Mouse (Mus musculus) hindbrain, embryonic 14.5 days (tissue): ENCODE results near the gene B9d2. TPM values are rescaled to one million over a fixed set of nuclear protein-coding genes. Genes with fewer than 3 reads are reported as not detected.

ENCODE experiments used
- ATAC-seq: fragments of 200-750 bp; cut with Nextera tagmentation; 2 replicates; pipeline ENCODE4 v1.8.0; 2017; ENCODE audit warnings: moderate number of reproducible peaks, mild to moderate bottlenecking, moderate TSS enrichment, moderate library complexity; ENCODE audit not compliant: low FRiP score
- DNase-seq: peaks from one replicate; pipeline ENCODE4 v3.0.0-alpha.2; 2015; ENCODE audit warnings: low spot score
- H3K27ac ChIP-seq: fragments of 300-500 bp; sonication (generic); 2 replicates; pipeline ENCODE4 v1.5.1; 2014; ENCODE audit warnings: mild to moderate bottlenecking, moderate library complexity
- H3K27me3 ChIP-seq: fragments of 300-500 bp; sonication (generic); 2 replicates; pipeline ENCODE4 v1.6.1; 2014; ENCODE audit warnings: mild to moderate bottlenecking, low read length, mixed read lengths; ENCODE audit not compliant: control insufficient read depth, insufficient read depth
- H3K36me3 ChIP-seq: fragments of 300-500 bp; sonication (generic); replicated peaks from 2 replicates; pipeline ENCODE4 v1.6.1; 2014; ENCODE audit not compliant: control insufficient read depth, insufficient read depth
- H3K4me1 ChIP-seq: fragments of 300-500 bp; sonication (generic); replicated peaks from 2 replicates; pipeline ENCODE4 v1.6.1; 2014; ENCODE audit warnings: antibody characterized with exemption, low read length, mixed read lengths; ENCODE audit not compliant: control insufficient read depth, insufficient read depth
- H3K4me2 ChIP-seq: fragments of 300-500 bp; sonication (generic); replicated peaks from 2 replicates; pipeline ENCODE4 v1.6.1; 2014; ENCODE audit warnings: mild to moderate bottlenecking, moderate library complexity
- H3K4me3 ChIP-seq: fragments of 300-500 bp; sonication (generic); replicated peaks from 2 replicates; pipeline ENCODE4 v1.5.1; 2014; ENCODE audit warnings: mild to moderate bottlenecking, low read length
- H3K9ac ChIP-seq: fragments of 300-500 bp; sonication (generic); 2 replicates; pipeline ENCODE4 v1.6.1; 2014
- H3K9me3 ChIP-seq: fragments of 300-500 bp; sonication (generic); 2 replicates; pipeline ENCODE4 v1.6.1; 2016; ENCODE audit warnings: low read length; ENCODE audit not compliant: control insufficient read depth
- WGBS: fragments of 180-500 bp; shearing (Covaris S2); extraction: QIAGEN DNeasy Blood & Tissue Kit; methylation state at CpG from one replicate; pipeline ENCODE4 v1.1.7; 2014; 5-methylcytosine and 5-hydroxymethylcytosine counted together
- polyA plus RNA-seq: library from polyadenylated mRNA; unstranded; fragments of >200 nt; fragmentation: Nextera tagmentation; extraction: Ambion mirVana; gene quantifications from 2 replicates; pipeline ENCODE4 v1.2.1, GENCODE M21; 2014

Gene B9d2
- polyA plus RNA-seq, 1 experiment from 2014 or later, result 42.7 TPM

DNA sequence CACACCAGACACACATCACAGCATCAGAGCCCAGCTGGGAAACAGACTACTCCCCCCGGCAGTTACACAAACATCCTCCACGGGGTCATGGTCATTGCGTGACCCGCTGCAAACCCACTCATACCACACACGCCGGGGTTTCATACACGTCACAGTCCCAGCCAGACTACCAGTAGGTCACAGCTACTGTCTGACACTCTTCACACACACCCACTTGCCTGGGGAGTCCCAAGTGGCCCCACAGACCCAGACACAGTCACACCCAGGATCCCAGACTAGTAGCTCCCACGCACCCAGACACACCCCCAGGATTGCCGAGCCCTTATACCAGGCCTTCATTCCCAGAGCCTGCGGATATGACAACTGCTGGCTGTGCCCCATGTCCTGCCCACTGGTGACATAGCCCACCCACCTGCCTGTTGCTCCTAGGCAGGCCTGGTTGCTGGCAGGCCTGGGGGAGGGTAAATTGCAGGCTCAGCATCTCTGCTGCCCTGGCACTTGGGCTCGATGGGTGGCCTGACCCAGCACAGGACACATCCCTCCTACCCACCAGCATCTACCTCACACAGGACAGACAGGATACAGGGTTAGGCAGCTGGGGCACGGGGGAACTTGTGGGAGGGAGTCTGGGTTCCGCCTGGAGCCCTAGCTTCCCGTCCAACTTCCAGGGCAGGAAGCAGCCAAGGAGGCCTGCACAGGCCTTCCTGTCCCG, 27.2 kb downstream of the B9d2 start:
- ATAC-seq (no peak), DNase-seq (no peak)
- Histone ChIP-seq H3K9ac (no peak overlapping the region), H3K27me3 (0 out of 2 replicates have a peak, but pooled peaks cover 10% of the 10 kb centered on the region), H3K4me3 (no peak overlapping the region), H3K36me3 (peaks cover 4% of the 10 kb centered on the region; the same call in 1 of the 2 replicates), H3K27ac (peak overlapping the region; percentile 43; the same call in 1 of the 2 replicates), H3K4me2 (no peak overlapping the region), H3K4me1 (peaks cover 29% of the 10 kb centered on the region), H3K9me3 (no peaks in the 10 kb centered on the region)
- WGBS, result 65% methylated on average over 13 of the region's 15 CpGs

DNA sequence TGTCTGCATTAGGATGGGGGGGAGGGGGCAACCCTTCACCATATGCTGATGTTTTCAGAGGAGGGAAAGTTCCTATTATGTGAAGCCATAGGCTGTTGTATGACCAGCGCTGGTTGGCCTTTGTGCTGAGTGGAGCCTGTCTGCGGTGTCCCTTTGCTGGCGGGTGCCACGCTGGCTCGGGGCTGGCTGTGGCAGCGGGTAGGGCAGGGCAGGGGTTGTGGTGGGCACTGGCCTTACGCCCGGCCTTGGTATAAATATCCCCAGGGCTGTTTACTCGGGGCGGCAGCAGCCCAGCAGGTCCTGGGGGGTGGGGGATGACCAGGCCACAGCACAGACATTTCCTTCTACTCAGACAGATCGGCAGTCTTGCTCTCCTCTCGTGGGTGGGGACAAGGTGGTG, 29.4 kb downstream of the B9d2 start:
- DNase-seq, result no peak

DNA sequence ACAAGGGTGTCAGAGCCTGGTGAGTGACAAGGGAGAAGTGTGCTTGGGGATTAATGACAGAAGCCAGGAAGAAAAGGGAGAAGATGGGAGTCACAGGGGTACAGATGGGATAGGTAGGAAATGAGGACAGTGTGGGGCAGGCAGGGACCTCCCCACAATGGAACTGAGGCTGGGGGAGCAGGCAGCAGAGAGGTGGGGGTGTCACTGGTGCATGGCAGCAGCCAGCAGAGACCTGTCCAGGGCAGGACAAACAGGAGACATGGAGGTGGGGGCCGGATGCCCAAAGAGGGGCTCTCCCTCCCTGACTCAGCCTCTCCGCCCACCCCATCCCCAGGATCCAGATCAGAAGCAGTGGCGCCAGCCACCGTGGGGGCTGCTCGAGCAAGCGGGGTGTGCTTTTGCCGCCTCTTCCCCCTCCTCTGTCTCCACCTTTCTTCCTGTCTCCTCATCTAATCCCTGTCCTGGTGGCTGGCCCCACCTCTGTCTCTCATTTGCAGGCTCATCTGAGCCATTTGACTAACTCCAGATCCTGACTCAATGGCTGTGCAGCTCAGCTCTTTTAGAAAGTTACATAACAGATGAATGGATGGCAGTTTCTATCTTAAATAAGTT, 30.0 kb downstream of the B9d2 start:
- Histone ChIP-seq H3K27ac (no peak overlapping the region), H3K4me2 (peak overlapping the region; percentile 9; the same call in 1 of the 2 replicates)
- 0 out of 2 replicates have a peak, but pooled peaks have one; percentile 12 for ATAC-seq

More for the DNA sequence above, 29.4 kb downstream of the B9d2 start:
- Histone ChIP-seq H3K27me3 (no peaks in the 10 kb centered on the region), H3K4me3 (no peak overlapping the region), H3K9ac (peak overlapping the region; percentile 18), H3K36me3 (peaks cover 26% of the 10 kb centered on the region), H3K27ac (no peak overlapping the region), H3K4me1 (peaks cover 18% of the 10 kb centered on the region), H3K4me2 (0 out of 2 replicates have a peak overlapping the region, but pooled peaks have one; percentile 9), H3K9me3 (no peaks in the 10 kb centered on the region)
- 19% methylated on average over 12 of the region's 12 CpGs for WGBS
- 0 out of 2 replicates have a peak, but pooled peaks have one; percentile 4 for ATAC-seq

DNA sequence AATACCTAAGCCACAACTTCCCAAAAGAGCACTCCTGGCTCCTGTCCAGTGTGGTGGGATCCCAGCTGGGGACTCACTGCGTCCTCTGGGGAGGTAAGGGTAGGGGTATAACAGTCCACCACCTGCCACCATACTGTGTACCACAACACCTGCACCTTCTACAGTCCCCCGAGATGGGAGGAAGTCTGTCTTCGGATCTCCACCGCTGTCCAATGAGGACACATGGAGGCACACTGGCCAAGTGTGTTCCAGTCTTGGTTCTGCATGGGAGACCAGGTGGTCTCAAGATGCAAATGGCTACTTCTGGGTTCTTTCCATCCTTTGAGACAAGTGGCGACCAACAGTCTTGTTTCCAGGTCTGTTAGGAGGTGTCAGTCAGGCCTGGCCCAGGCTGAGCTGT, 30.6 kb downstream of the B9d2 start:
- no peak overlapping the region for H3K27ac ChIP-seq
- 74% methylated on average over 5 of the region's 5 CpGs for WGBS
- no peaks in the 10 kb centered on the region for H3K27me3 ChIP-seq
- peaks cover 12% of the 10 kb centered on the region for H3K4me1 ChIP-seq
- H3K36me3 ChIP-seq, result peaks cover 38% of the 10 kb centered on the region
- H3K9ac ChIP-seq, result no peak overlapping the region
- no peak overlapping the region for H3K4me2 ChIP-seq
- ATAC-seq (no peak), DNase-seq (no peak)
- no peak overlapping the region for H3K4me3 ChIP-seq
- H3K9me3 ChIP-seq, result no peaks in the 10 kb centered on the region

More for the DNA sequence above, 30.0 kb downstream of the B9d2 start:
- peak overlapping the region; percentile 18 for H3K9ac ChIP-seq
- H3K36me3 ChIP-seq, result peaks cover 32% of the 10 kb centered on the region
- H3K9me3 ChIP-seq, result no peaks in the 10 kb centered on the region
- H3K27me3 ChIP-seq, result no peaks in the 10 kb centered on the region
- no peak overlapping the region for H3K4me3 ChIP-seq
- DNase-seq, result no peak
- 9% methylated on average over 5 of the region's 7 CpGs for WGBS
- peaks cover 12% of the 10 kb centered on the region for H3K4me1 ChIP-seq

DNA sequence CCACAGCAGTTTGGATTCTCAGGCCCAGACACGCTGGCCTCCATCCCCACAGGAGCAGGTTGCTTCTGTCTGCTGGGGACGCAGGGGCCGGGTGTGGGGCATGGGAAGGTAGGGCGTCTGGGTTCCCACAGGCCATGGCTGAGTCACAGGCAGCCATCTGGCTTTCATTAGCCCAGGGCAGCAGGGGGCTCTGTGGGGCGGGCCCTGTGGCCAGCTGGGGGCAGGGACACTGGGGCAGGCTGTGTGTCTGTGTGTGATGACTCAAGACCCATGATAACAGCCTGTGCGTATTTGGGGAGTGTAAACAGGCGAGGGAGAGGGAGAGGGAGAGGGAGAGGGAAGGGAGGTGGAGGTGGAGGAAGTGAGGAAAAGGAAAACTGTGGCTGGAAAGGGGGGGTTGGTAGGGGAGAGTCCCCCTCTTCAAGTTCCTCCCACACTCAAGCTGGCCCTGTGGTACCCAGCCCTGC, 31.2 kb downstream of the B9d2 start:
- Histone ChIP-seq H3K27me3 (no peaks in the 10 kb centered on the region), H3K4me1 (peaks cover 12% of the 10 kb centered on the region), H3K27ac (no peak overlapping the region), H3K4me2 (no peak overlapping the region), H3K9me3 (no peaks in the 10 kb centered on the region), H3K36me3 (peaks cover 42% of the 10 kb centered on the region), H3K4me3 (no peak overlapping the region), H3K9ac (no peak overlapping the region)
- no peak for ATAC-seq
- no peak for DNase-seq
- 22% methylated on average over 7 of the region's 7 CpGs for WGBS

DNA sequence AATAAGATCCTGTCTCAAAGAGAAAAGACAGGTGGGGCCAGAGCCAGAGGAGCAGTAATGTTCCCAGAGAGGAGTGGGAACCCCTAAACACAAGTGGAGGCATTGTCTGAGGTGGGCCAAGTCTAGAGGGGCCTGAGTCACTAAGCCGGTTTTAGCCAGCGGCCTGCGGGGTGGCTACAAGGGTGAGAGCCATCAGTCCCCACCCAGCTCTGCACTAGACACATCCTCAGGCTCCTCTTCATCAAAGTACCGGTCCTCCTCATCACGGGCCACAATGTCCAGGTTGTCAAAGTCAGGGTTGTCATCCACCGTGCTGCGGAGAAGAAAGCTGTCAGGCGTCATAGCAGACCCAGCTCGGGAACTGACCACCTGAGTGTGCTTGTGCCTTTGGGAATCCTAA, 32.2 kb downstream of the B9d2 start:
- Histone ChIP-seq H3K27ac (no peak overlapping the region), H3K36me3 (peaks cover 46% of the 10 kb centered on the region), H3K4me1 (peaks cover 17% of the 10 kb centered on the region), H3K9me3 (no peaks in the 10 kb centered on the region), H3K27me3 (no peaks in the 10 kb centered on the region), H3K9ac (no peak overlapping the region), H3K4me3 (no peak overlapping the region), H3K4me2 (no peak overlapping the region)
- DNase-seq (no peak), ATAC-seq (no peak)
- WGBS, result 96% methylated on average over 9 of the region's 9 CpGs

DNA sequence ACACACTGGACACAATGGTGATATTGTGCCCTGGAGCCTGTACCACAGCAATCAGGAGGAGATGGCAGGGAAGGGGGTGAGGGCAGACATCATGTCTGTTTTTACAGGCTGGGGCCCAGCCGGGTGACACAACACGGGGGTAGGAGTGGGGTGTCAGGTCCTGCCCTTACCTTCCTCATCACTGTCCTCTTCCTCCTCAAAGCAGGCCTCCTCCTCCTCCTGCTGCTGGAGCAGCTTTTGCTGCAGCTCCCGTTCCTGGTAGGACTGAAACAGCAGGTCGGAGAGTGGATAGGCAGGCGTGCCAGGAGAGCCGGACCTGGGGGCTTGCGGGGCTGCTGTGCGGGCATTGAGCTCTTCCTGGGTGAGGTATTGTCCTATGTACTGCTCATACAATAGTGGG, 34.0 kb downstream of the B9d2 start:
- DNase-seq (no peak), ATAC-seq (no peak)
- H3K4me1 ChIP-seq, result peaks cover 27% of the 10 kb centered on the region
- no peak overlapping the region for H3K27ac ChIP-seq
- no peak overlapping the region for H3K9ac ChIP-seq
- no peak overlapping the region for H3K4me3 ChIP-seq
- H3K4me2 ChIP-seq, result no peak overlapping the region
- H3K9me3 ChIP-seq, result no peaks in the 10 kb centered on the region
- WGBS, result 96% methylated on average over 8 of the region's 8 CpGs
- peaks cover 46% of the 10 kb centered on the region for H3K36me3 ChIP-seq
- no peaks in the 10 kb centered on the region for H3K27me3 ChIP-seq

DNA sequence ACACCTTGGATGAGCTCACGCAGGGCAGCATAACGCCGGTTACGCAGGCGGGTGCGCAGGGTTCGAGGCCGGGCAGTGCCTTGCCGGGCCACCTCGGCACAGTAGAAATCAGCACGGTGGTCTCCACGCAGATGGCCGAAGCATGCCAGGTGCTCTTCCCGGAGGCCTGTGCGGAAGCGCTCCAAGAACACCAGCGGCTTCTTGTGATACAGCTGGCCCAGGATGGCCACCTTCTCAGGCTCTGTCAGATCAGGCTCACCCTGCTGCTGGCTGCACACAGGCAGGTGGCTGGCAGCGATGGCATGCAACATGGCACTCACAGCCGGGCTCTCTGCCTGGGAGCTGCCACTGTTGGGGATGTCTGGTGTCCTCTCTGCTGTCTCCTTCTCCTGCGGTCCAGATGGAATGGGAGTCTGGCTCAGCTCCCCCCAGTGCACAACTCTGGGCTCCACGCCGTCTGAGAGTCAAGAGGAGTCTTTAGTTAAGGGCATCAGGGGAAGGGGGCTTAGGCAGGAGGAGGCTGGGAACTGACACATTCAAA, 35.2 kb downstream of the B9d2 start:
- Histone ChIP-seq H3K27me3 (no peaks in the 10 kb centered on the region), H3K36me3 (peaks cover 53% of the 10 kb centered on the region), H3K4me2 (no peak overlapping the region), H3K9me3 (no peaks in the 10 kb centered on the region), H3K4me1 (peaks cover 21% of the 10 kb centered on the region), H3K9ac (no peak overlapping the region), H3K27ac (no peak overlapping the region), H3K4me3 (no peak overlapping the region)
- WGBS, result 96% methylated on average over 22 of the region's 22 CpGs
- ATAC-seq (no peak), DNase-seq (no peak)

DNA sequence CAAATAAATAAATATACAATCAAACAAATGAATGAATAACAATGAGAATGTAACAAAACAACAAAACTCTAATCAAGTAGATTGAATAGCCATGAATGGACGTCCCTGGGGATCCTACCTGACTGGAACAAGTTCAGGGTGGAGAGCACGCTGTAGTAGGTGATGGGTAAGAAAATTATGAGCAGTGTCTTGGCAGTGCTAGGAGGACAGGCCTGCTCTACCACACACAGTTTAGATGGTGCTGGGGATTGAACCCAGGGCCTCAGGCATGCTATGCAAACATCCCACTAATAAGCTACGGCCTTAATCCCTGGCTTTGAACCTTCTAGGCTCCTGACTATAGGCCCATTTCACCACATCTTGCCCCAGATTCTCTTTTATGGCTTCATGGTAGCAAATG, 36.9 kb downstream of the B9d2 start:
- DNase-seq (no peak), ATAC-seq (no peak)
- H3K4me2 ChIP-seq, result peak overlapping the region; percentile 89
- 92% methylated on average over 3 of the region's 3 CpGs for WGBS
- H3K27me3 ChIP-seq, result no peaks in the 10 kb centered on the region
- no peak overlapping the region for H3K9ac ChIP-seq
- H3K9me3 ChIP-seq, result no peaks in the 10 kb centered on the region
- H3K36me3 ChIP-seq, result peaks cover 69% of the 10 kb centered on the region
- H3K4me1 ChIP-seq, result peaks cover 17% of the 10 kb centered on the region
- H3K27ac ChIP-seq, result no peak overlapping the region
- H3K4me3 ChIP-seq, result no peak overlapping the region
